Mouse (Mus musculus) hematopoietic stem cell, adult 5-6 weeks (primary cell): ENCODE measurements at regions not wholly inside any gene's neighbourhood (a gene's known extent, or its start where the extent isn't known, plus 50 kb on each side); places are given as distances from the start of the nearest gene placed in this dataset.

ENCODE experiments used
- ATAC-seq, 2 experiments: fragments of 125-278 bp in 1 of 2; replicated peaks in 1 of 2; 2 replicates each; pipeline ENCODE4 v1.8.0; 2016 to 2017; ENCODE audit warnings: inconsistent platforms in 2 of 2, mild to moderate bottlenecking in 2 of 2, moderate number of reproducible peaks in 2 of 2, low read depth in 1 of 2, moderate TSS enrichment in 1 of 2; ENCODE audit not compliant: low FRiP score in 2 of 2, poor library complexity in 2 of 2, severe bottlenecking in 2 of 2, insufficient read depth in 1 of 2, low TSS enrichment in 1 of 2

DNA sequence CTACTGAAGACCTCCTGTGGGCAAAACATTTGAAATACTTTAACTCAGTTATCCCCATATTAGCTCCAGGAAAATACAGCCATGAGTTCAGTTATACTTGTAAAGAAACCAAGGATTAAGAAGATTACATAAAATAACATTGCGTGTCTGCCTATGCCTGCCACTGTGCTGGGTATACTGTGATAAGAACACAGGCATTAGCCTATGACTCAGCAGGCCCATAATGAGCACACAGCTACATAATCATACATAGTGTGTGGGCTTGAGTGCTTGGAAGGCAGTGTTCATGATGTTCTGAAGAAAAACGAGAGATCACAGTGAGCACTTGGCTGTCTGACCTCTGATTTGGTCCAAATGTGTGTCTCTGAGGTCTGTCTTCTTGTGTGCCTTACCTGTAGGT lies 101.3 kb upstream of the Plpp4 start:
- no peak for ATAC-seq

- no peak for ATAC-seq
These were observed 86.9 kb upstream of the Plpp4 start for GRCm38 (mm10) chr7:129169971-129170370.

GRCm38 (mm10) chr7:129190933-129191332 lies 65.9 kb upstream of the Plpp4 start:
- no peak for ATAC-seq

- no peak for ATAC-seq
These were observed 49.8 kb upstream of the Plpp4 start for GRCm38 (mm10) chr7:129207029-129207428.
